Mouse (Mus musculus) liver, embryonic 14.5 days (tissue): Measurements from ENCODE around the gene Cyp19a1.

Experiments
- CTCF ChIP-seq: IDR thresholded peaks from 2 replicates; pipeline ENCODE4 v1.5.1; 2016; ENCODE audit warnings: antibody characterized with exemption, low read depth, control low read depth
- EP300 ChIP-seq: IDR thresholded peaks from 2 replicates; pipeline ENCODE4 v1.6.1; 2016; ENCODE audit warnings: antibody characterized with exemption, low read depth

GRCm38 (mm10) chr9:54268010-54268409, at the start of gene Cyp19a1:
- no peak for TF ChIP-seq CTCF
- no peak for TF ChIP-seq EP300
